Mouse (Mus musculus) neural tube, embryonic 15.5 days (tissue): Measurements from ENCODE around the gene Zfp385a. TPM values are rescaled to one million over a fixed set of nuclear protein-coding genes. Genes with fewer than 3 reads are reported as not detected.

Experiments used
- ATAC-seq: fragments of 200-750 bp; cut with Nextera tagmentation; 2 replicates; pipeline ENCODE4 v1.8.0; 2017; ENCODE audit warnings: mild to moderate bottlenecking, moderate TSS enrichment, moderate library complexity; ENCODE audit not compliant: low FRiP score
- H3K27ac ChIP-seq: fragments of 300-500 bp; sonication (generic); replicated peaks from 2 replicates; pipeline ENCODE4 v1.5.1; 2015; ENCODE audit warnings: mild to moderate bottlenecking, inconsistent platforms
- H3K27me3 ChIP-seq: fragments of 300-500 bp; sonication (generic); replicated peaks from 2 replicates; pipeline ENCODE4 v1.6.1; 2015; ENCODE audit warnings: inconsistent platforms
- H3K36me3 ChIP-seq: fragments of 300-500 bp; sonication (generic); 2 replicates; pipeline ENCODE4 v1.6.1; 2015; ENCODE audit warnings: inconsistent platforms
- H3K4me1 ChIP-seq: fragments of 300-500 bp; sonication (generic); 2 replicates; pipeline ENCODE4 v1.6.1; 2015; ENCODE audit warnings: inconsistent platforms
- H3K4me2 ChIP-seq: fragments of 300-500 bp; sonication (generic); 2 replicates; pipeline ENCODE4 v1.6.1; 2015; ENCODE audit warnings: inconsistent platforms, mild to moderate bottlenecking, moderate library complexity
- H3K4me3 ChIP-seq: fragments of 300-500 bp; sonication (generic); replicated peaks from 2 replicates; pipeline ENCODE4 v1.5.1; 2015; ENCODE audit warnings: mild to moderate bottlenecking, inconsistent platforms
- H3K9ac ChIP-seq: fragments of 300-500 bp; sonication (generic); replicated peaks from 2 replicates; pipeline ENCODE4 v1.6.1; 2015; ENCODE audit warnings: mild to moderate bottlenecking, inconsistent platforms
- H3K9me3 ChIP-seq: fragments of 300-500 bp; sonication (generic); replicated peaks from 2 replicates; pipeline ENCODE4 v1.6.1; 2016; ENCODE audit warnings: inconsistent platforms
- WGBS: fragments of 180-500 bp; shearing (Covaris S2); methylation state at CpG from one replicate; pipeline ENCODE4 v1.1.7; 2015; ENCODE audit warnings: mixed read lengths; 5-methylcytosine and 5-hydroxymethylcytosine counted together
- polyA plus RNA-seq: library from polyadenylated mRNA; unstranded; fragments of >200 nt; fragmentation: Nextera tagmentation; extraction: Ambion mirVana; gene quantifications from 2 replicates; pipeline ENCODE4 v1.2.1, GENCODE M21; 2015

Gene Zfp385a
- polyA plus RNA-seq, 1 experiment from 2014 or later, result 19.9 TPM

DNA sequence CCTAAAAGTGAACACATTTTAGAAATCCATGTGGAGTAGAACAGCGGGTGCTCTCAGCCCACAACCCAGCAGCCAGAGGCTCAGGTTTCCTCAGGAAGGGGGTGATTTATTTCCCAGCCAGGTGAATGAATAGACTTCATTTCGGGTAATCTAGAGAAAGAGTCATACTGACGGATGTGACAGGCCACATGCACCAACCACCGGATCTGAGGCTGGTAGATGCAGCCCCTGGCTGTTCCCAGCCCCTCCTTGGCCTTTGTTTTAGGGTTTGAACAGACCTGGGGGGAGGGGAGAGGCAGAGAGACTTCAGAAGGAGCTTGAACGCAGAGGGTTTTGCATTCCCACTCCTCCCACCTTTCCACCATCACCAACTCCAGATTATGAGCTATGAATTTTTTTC is 44.0 kb downstream of the Zfp385a start:
- 12% methylated on average over 5 of the region's 5 CpGs for WGBS
- Histone ChIP-seq H3K9ac (no peak overlapping the region), H3K4me2 (no peak overlapping the region), H3K27me3 (no peaks in the 10 kb centered on the region), H3K27ac (peak overlapping the region; percentile 99), H3K36me3 (peaks cover 24% of the 10 kb centered on the region), H3K9me3 (no peaks in the 10 kb centered on the region), H3K4me1 (peaks cover 62% of the 10 kb centered on the region), H3K4me3 (no peak overlapping the region)
- no peak for ATAC-seq

DNA sequence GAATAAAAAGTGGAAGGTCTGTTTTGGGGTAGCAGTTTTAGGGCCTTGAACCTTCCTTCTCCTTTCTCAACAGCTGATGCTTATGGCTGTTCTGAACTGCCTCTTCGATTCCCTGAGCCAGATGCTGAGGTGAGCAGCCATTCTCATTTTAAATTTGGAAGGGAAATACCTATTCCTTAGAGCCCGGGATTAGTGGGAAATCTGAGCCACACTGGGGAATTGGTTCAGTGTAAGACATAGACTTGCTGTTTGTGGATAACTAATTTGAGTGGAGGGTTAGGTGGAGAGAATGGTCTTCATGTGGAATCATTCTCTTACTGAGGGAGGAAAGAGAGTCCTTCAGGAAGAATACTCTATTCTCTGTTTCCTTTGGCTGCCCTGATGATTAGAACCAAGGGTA is 45.2 kb downstream of the Zfp385a start:
- Histone ChIP-seq H3K4me1 (peaks cover 60% of the 10 kb centered on the region), H3K4me2 (no peak overlapping the region), H3K4me3 (no peak overlapping the region)

DNA sequence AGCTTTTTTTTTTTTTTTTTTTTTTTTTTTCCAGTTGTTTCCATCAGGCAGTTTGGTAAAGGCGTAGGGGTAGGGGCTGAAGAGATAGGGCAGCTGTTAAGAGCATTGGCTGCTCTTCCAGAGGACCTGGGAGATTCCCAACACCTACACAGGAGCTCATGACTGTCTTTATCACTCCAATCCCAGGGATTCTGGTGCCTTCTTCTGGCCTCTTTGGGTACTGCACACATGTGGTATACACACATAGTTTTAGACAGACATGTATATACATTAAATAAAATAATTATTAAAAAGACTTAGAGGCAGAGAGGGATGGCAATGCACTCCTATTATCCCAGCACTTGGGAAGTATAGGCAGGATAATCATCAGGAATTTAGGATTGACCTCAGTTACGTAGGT is 46.5 kb downstream of the Zfp385a start:
- H3K4me1 ChIP-seq, result peaks cover 60% of the 10 kb centered on the region
- H3K9me3 ChIP-seq, result no peaks in the 10 kb centered on the region
- no peak overlapping the region for H3K27ac ChIP-seq
- WGBS, result 100% methylated on average over 2 of the region's 2 CpGs
- H3K36me3 ChIP-seq, result peaks cover 28% of the 10 kb centered on the region
- no peak overlapping the region for H3K4me3 ChIP-seq
- no peak overlapping the region for H3K4me2 ChIP-seq
- H3K27me3 ChIP-seq, result no peaks in the 10 kb centered on the region
- no peak overlapping the region for H3K9ac ChIP-seq
- no peak for ATAC-seq

More for the DNA sequence above, 45.2 kb downstream of the Zfp385a start:
- no peak for ATAC-seq
- Histone ChIP-seq H3K27ac (no peak overlapping the region), H3K9me3 (no peaks in the 10 kb centered on the region), H3K9ac (no peak overlapping the region), H3K27me3 (no peaks in the 10 kb centered on the region), H3K36me3 (peaks cover 28% of the 10 kb centered on the region)
- 88% methylated on average over 2 of the region's 2 CpGs for WGBS

DNA sequence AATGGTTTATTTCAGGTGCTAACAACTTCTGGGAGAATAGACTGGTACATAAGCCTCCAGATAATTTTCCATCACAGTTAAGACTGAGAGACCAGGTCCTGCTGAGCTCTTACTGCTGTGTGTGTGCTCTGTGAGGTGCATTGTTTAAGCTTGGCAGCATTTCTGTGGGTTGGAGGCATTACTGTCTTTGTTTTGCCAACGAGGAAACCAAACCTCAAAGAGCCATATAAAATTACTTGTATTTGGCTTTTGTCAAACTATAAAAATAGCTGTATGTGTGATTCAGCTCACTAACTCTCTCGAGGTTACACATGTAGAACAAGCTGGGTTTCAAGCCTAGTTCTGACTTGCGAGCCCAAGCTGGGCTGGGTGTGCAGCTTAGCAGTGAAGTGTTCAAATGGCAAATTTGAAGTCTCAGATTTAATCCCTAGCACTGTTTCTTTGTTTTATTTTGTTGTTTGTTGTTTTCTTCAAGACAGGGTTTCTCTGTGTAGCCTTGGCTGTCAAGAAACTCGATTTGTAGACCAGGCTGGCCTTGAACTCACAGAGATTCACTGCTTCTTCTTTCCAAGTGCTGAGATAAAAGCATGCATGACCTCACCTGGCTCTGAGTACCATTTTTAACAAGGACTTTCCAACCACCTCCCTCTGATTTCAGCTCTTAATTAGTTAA is 47.1 kb downstream of the Zfp385a start:
- no peak for ATAC-seq
- H3K4me1 ChIP-seq, result peaks cover 54% of the 10 kb centered on the region
- no peak overlapping the region for H3K9ac ChIP-seq
- H3K27ac ChIP-seq, result peak overlapping the region; percentile 23; the same call in 1 of the 2 replicates
- H3K36me3 ChIP-seq, result peaks cover 28% of the 10 kb centered on the region
- H3K4me2 ChIP-seq, result no peak overlapping the region
- 71% methylated on average over 4 of the region's 4 CpGs for WGBS
- H3K27me3 ChIP-seq, result no peaks in the 10 kb centered on the region
- no peaks in the 10 kb centered on the region for H3K9me3 ChIP-seq
- H3K4me3 ChIP-seq, result no peak overlapping the region

DNA sequence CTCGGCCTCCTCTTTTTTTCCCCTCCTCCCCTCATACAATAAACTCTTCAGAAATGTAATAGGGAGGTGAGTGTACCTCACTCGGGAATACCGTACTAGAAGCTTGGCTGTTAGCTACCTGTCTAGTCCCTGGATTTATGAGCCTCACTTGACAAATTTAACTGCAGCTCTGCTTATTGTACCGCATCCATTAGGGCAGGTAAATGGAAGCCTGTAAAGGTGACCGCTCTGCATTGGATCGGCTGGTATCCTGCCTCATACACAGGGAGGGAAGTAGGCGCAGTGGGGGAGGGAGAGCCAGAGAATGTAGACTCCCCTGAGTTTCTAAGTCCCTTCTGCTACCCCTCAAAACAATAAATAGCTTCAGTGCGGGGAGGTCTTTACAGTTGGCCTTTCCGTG is 49.0 kb downstream of the Zfp385a start:
- H3K4me3 ChIP-seq, result no peak overlapping the region
- peak; percentile 66 for ATAC-seq
- no peak overlapping the region for H3K9ac ChIP-seq
- WGBS, result 58% methylated on average over 9 of the region's 9 CpGs
- H3K27me3 ChIP-seq, result no peaks in the 10 kb centered on the region
- H3K4me1 ChIP-seq, result peaks cover 38% of the 10 kb centered on the region
- no peaks in the 10 kb centered on the region for H3K9me3 ChIP-seq
- peak overlapping the region; percentile 64 for H3K27ac ChIP-seq
- H3K36me3 ChIP-seq, result peaks cover 33% of the 10 kb centered on the region
- no peak overlapping the region for H3K4me2 ChIP-seq

DNA sequence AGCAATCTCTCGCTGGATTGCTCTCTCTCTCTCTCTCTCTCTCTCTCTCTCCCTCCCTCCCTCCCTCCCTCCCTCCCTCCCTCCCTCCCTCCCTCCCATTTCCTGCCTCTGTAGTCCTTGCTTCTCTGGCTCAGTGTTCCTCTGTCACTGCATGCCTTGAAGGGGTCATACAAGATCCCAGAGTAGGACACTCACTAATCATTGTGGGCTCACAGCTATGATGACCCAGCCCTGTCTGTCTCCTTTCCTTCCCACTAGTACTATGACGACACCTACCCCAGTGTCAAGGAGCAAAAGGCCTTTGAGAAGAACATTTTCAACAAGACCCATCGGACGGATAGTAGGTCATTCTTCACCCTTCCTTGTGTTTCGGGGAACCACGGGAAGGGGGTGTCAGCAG is 49.5 kb downstream of the Zfp385a start:
- H3K27ac ChIP-seq, result peak overlapping the region; percentile 76
- H3K4me1 ChIP-seq, result peaks cover 37% of the 10 kb centered on the region
- peaks cover 33% of the 10 kb centered on the region for H3K36me3 ChIP-seq
- WGBS, result 56% methylated on average over 6 of the region's 6 CpGs
- no peak for ATAC-seq
- no peaks in the 10 kb centered on the region for H3K27me3 ChIP-seq
- no peak overlapping the region for H3K9ac ChIP-seq
- H3K9me3 ChIP-seq, result no peaks in the 10 kb centered on the region
- no peak overlapping the region for H3K4me3 ChIP-seq
- H3K4me2 ChIP-seq, result no peak overlapping the region

DNA sequence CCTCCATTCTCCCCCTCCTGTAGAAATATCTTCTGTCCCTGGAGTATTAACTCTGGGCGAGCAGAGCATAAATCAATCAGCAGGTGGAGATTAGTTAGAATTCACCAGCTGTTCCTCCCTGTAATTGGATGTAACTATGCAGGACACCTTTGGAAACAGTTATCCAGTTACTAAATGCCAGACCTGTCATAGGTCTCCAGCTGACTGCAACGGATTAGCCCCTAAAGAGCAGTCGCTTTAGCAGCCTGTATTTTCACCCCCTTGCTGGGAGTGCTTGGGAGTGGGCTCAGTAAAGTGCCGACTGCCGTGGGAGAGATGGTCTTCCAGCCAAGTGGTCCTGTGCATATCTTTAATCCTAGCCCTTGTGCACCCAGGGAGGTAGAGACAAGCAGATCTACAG is 50.3 kb downstream of the Zfp385a start:
- H3K27ac ChIP-seq, result peak overlapping the region; percentile 76
- WGBS, result 11% methylated on average over 5 of the region's 5 CpGs

DNA sequence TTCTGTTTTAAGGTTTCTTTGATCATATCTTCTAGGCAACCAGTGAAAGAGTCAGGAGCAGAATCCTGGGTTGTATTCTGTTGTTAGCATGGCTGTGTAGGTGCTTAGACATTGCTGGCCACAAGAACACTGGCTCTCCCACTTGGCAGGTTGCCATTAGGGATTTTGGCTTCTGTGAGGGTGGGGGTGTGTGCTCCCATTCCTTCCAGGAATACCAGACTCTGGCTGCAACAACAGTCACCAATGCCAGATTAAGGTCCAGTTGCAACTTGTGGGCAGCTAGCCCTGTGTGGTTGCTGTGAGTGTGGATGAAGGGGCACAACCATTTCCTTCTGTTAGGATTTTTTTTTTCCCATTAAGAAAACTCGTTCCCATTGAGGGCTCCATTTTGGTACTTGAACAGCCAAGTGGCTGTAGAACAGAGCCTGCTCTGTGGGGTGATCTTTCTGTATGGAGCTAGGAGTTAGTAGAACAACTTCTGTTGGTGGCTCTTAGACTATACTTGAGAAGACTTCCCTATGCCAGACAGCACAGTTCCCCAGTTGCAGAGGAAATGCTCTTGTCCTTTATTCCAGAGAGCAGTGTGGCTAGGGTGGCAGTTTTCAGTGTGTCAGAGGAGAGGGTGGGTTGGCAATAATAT is 54.0 kb downstream of the Zfp385a start:
- Histone ChIP-seq H3K27me3 (no peaks in the 10 kb centered on the region), H3K27ac (peak overlapping the region; percentile 75), H3K4me1 (peaks cover 35% of the 10 kb centered on the region), H3K9me3 (no peaks in the 10 kb centered on the region), H3K4me3 (no peak overlapping the region), H3K4me2 (no peak overlapping the region), H3K9ac (no peak overlapping the region; the same call in 1 of the 2 replicates), H3K36me3 (peaks cover 9% of the 10 kb centered on the region; the same call in 1 of the 2 replicates)
- WGBS, result 44% methylated on average over 1 of the region's 1 CpGs
- ATAC-seq, result peak; percentile 40

More for the DNA sequence above, 50.3 kb downstream of the Zfp385a start:
- Histone ChIP-seq H3K4me1 (peaks cover 40% of the 10 kb centered on the region), H3K36me3 (peaks cover 33% of the 10 kb centered on the region), H3K9me3 (no peaks in the 10 kb centered on the region), H3K4me3 (no peak overlapping the region), H3K9ac (0 out of 2 replicates have a peak overlapping the region, but pooled peaks have one; percentile 11), H3K4me2 (no peak overlapping the region), H3K27me3 (no peaks in the 10 kb centered on the region)
- 0 out of 2 replicates have a peak, but pooled peaks have one; percentile 15 for ATAC-seq

DNA sequence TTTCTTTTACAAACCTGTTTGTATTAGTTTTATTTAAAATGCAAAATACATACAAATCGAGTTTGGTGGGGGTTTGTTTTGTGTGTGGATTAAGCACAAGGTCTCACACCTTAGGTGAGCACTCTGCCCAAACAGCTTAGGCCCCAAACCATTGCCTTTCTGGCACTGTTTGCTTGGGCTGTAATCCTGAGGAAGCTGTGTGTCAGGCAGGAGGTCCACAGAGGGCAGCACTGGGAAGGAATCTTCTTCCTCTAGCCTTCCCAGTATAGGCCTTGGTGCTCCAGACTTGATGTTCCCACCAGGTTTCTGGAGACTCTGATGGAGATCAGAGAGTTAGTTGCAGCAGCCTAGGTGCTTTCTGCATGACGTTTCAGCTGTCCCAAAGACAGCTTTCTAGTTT is 55.2 kb downstream of the Zfp385a start:
- H3K4me1 ChIP-seq, result peaks cover 25% of the 10 kb centered on the region
- no peaks in the 10 kb centered on the region for H3K27me3 ChIP-seq
- no peak overlapping the region for H3K9ac ChIP-seq
- ATAC-seq, result no peak
- WGBS, result 40% methylated on average over 2 of the region's 2 CpGs
- no peak overlapping the region for H3K4me3 ChIP-seq
- H3K9me3 ChIP-seq, result no peaks in the 10 kb centered on the region
- 0 out of 2 replicates have a peak, but pooled peaks cover 5% of the 10 kb centered on the region for H3K36me3 ChIP-seq
- peak overlapping the region; percentile 75 for H3K27ac ChIP-seq
- no peak overlapping the region for H3K4me2 ChIP-seq

DNA sequence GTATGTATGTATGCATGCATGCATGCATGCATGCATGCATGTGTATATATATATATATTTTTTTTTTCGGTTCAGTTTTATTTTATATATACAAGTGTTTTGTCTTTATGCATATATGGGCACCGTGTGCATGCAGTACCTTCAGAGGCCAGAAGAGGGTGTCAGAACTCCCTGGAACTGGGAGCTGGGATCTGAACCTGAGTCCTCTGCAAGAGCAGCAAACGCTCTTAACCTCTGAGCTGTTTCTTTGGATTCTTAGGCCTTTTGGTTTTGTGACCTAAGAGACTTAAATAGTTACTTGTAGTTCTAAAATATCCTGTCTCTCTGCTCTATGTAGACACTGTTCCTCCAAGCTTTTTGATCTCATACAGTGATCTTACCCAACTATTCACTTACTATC is 55.8 kb downstream of the Zfp385a start:
- H3K36me3 ChIP-seq, result 0 out of 2 replicates have a peak, but pooled peaks cover 5% of the 10 kb centered on the region
- no peak overlapping the region for H3K4me3 ChIP-seq
- ATAC-seq, result no peak
- no peak overlapping the region for H3K9ac ChIP-seq
- H3K9me3 ChIP-seq, result no peaks in the 10 kb centered on the region
- no peak overlapping the region for H3K4me2 ChIP-seq
- no peak overlapping the region for H3K27ac ChIP-seq
- H3K4me1 ChIP-seq, result peaks cover 19% of the 10 kb centered on the region
- no peaks in the 10 kb centered on the region for H3K27me3 ChIP-seq
- 54% methylated on average over 3 of the region's 3 CpGs for WGBS

DNA sequence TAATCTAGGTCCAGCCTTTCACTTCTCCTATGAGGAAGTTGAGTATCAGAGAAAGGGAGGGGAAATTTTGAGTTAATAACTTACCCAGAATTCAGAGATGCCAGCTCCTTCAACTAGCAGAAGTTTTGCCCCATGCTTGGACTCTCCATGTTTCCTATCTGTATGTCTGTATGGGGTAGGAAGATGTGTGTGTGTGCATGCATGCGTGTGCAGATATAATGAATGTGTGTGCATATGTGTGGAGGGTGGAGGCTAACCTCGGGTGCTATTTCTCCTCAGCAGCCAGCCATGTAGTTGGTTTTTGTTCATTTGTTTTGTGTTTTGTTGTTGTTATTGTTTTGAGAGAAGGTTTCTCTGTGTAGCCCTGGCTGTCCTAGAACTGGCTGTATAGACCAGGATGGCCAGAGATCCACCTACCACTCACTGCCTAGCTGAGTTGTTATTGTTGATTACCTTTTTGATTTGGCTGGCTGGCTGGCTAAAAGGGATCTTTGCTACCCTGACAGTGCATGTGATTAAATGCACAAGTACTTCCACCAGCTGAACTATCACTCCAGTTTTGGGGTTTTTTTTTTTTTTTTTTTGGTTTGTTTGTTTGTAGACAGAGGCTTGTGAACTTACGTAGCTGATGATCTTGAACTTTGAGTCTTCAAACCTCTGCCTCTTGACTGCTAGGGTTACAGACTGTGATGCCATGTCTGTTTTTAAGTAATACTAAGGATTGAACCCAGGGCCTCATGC is 58.3 kb downstream of the Zfp385a start:
- 94% methylated on average over 3 of the region's 3 CpGs for WGBS
- H3K4me1 ChIP-seq, result peaks cover 34% of the 10 kb centered on the region

More for the DNA sequence above, 58.3 kb downstream of the Zfp385a start:
- Histone ChIP-seq H3K27ac (no peak overlapping the region), H3K4me2 (no peak overlapping the region), H3K9me3 (no peaks in the 10 kb centered on the region), H3K27me3 (no peaks in the 10 kb centered on the region), H3K36me3 (no peaks in the 10 kb centered on the region), H3K9ac (no peak overlapping the region), H3K4me3 (no peak overlapping the region)
- ATAC-seq, result no peak
